Mouse (Mus musculus): ENCODE measurements around the gene Tfap2a. TPM values are rescaled to one million over a fixed set of nuclear protein-coding genes. Genes with fewer than 3 reads are reported as not detected.

Tfap2a gene
- total RNA-seq, 2 experiments from 2014 or later = 0.20 TPM

DNA sequence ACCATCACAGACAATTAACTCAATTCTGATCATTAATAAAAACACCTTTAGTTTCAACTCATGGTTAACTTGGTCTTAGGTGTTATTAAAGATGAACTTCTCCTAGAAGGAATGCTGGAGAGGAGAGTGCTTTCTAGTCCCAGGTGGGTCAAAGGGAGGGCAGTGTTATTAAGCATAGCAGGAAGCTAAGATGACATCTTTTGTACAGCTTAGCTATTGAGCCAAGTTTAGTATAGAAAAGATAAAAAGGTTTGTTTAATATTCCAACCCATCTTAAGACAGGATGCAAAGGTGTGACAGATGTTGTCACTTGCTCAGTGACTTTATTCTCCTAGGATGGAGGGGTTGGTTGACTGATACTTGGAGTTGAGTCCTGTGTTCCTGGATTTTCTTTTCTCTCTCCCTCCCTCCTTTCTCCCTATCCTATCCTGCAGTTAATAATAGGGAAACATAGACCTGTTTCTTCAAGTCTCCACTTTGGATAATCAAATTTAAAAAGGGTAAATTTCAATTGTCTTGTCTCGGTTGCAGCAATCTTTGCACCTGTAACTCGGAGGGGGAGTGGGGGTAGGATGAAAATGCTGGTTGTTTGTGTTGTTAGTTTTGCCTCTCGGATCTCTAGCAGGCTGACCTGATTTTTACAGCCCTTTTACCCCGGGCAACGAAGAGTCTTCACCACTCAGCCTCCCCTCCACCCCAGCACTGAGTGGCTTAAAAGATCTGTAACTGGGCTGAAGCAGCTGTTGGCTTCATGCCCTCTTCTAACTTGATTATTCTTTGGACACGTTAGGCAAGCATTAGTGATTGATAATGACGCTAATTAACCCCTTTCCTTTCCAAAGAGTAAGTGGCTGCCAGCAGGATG lies 26.3 kb downstream of the Tfap2a start:
- no peak for DNase-seq

DNA sequence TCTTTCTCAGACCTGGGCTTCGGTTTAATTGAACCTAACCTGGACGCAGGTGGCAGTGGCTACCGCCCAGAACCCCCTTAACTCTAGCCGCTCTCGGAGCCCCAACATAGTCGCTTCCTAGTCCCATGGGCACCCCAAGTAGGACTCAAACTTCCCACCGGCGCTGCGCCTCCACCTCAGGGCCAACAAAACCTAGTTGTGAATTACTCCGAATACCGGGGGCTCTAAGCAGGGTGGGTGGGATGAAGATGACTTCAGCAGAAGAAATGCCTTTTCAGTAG lies 28.2 kb downstream of the Tfap2a start:
- no peak for DNase-seq

DNA sequence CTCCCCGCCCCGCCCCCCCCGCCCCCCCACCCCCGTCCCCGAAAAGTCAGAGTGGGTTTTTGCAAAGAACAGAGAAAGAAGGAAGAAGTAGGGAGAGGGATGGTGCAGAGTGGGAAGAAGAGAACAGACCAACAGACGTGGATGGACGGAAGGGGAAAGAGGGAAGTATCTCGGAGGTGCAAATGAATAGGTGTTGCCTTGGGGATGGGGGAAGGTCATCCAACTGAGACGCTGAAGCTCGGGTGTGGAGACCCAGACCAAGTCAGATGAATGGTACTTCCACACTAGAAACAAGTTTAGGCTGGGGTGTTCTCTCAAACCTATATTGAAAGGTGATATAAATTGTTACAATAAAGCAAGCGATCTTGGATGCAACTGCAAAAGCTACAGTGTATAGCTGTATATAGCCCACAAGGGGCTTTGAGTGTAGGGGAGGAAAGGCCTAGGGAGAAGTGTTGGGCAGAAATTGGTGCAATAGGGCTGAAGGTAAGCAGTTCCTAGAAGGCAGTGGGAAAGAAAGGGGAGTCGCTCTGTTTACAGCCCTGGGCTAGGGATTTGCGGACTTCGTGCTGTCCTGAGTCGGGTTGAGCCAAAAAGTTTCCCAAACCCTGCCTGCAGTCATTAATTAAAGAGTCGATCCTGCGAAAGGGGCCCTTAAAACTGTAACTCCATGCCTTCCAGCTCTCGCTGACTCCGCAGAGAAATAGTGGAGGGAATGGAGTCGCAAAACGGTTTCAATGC lies 28.7 kb downstream of the Tfap2a start:
- no peak for DNase-seq

DNA sequence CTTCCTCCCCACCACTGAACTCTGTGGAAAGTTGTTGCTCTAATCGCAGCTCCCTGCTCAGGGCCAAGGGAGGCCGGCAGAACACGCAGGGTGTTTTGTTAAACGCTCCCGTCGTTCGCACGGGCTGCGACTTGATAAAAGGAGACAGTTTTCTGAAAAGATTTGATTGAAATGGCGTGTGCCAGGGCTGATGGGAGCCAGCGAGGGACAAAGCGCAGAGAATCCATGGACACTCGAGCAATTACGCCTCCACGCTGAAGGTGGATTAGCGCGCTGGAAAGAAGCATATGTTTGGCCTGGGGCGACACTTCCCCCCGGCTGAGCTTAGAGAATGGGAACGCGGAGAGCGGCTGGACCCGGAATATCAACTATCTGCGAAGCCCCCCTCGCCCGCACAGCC lies 29.3 kb downstream of the Tfap2a start:
- no peak for DNase-seq

DNA sequence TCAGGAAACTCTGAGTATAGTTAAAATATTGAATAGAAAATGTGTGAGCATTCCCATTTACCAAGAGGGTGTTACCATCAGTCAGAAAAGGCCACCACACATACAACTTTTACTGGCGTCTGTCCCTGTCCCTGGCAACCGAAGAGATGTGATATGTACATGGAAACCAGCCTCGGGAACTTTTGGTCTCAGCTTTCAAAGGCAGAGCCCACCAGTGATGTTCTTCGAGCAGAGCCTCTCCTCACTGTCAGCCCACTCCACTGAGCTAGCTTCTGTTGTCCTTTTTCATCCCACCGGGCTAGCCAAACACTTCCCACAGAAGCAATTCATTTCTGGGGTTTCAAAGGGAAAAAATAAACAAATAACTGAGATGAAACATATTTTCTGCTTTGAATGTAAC lies 29.9 kb downstream of the Tfap2a start:
- DNase-seq = no peak

DNA sequence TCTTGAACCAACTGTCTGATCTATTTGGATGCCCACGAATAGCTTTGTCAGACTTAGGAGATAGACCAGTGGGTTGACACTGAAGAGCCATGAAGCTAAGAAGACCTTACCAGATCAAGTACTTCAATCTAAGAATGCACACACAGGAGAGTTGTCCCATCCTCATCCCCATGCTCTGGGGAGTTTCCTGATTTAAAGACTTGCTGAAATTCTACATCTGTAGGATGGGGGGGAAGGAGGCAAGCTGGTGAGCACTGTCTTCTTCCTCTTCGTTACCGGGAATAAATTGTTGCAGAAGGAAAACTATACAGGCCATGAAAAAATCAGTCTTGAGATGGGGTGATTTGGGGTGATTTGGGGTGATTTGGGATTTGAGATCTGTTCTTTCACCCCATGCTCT lies 30.5 kb downstream of the Tfap2a start:
- no peak for DNase-seq

DNA sequence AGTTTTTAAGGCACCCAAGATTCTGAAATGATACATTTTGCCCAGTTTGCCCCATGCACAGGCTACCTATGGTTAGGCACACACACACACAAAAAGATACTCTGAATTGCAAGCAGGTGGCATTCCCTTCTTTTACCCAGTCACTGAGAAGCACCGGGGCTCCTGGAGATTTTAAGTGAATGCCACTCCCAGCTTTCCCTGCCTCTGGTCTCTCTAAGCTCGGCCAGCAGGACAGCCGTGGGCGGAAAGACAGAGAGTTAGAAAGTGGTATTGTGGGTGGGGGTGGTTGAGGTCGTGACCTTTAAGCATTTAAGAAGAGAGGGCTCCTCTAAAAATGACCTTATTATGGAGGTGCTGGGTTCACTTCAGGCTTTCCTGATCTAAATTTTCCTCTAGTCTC lies 31.6 kb downstream of the Tfap2a start:
- DNase-seq = no peak

DNA sequence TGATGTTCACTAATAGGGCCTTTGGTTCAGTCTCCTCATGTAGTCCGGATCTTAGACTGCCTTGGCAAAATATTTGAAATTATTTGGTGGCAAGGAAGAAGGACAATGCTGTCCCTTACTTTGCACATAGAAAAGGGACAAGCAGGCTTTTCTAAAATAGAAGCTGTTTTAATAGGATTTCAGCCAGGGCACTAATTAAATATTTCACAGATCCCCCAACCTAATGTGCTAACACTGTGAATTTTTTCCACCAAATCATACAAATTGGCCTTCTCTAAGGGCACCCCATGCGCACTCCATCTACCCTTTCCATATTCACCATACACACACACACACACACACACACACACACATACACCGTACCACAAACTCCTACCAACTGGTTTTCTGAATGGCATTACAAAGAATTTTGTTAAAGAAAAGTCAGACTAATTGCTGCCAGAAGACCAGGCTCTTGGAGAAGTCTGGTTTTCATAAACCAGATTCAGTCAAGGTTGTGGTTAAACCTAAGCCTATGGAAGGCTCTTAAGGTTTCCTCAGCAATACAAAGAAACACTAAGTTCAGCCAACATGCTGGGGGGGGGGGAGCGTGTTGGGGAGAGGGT lies 32.3 kb downstream of the Tfap2a start:
- DNase-seq = no peak

DNA sequence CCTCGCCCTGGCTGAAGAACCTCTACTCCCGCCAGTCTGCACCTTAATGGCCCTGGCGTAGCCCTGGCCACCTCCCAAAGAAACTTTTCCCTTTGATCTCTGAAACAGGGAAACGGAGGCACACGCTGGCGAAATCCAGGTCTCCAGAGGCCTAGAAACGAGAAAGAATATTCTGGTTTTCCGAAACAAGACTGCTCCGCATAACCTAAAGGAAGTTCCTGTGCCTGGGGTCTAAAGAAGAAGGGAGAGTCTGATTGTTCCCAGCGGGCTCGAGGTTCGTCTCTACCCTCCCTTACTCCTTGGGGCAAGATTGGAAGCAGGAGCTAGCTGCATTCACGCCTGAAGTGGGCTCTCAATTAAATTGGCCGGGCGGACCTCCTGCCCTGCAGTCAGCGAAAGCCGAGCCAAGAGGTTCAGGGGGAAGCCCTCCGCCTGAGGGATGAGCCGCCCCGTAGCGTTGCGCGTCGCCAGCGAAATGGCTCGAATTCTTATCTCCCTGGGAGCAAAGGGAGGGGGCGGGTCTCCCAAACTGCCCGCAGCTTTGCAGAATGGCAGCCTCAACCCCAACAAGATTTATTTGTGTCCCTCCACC lies 33.2 kb downstream of the Tfap2a start:
- DNase-seq = no peak

DNA sequence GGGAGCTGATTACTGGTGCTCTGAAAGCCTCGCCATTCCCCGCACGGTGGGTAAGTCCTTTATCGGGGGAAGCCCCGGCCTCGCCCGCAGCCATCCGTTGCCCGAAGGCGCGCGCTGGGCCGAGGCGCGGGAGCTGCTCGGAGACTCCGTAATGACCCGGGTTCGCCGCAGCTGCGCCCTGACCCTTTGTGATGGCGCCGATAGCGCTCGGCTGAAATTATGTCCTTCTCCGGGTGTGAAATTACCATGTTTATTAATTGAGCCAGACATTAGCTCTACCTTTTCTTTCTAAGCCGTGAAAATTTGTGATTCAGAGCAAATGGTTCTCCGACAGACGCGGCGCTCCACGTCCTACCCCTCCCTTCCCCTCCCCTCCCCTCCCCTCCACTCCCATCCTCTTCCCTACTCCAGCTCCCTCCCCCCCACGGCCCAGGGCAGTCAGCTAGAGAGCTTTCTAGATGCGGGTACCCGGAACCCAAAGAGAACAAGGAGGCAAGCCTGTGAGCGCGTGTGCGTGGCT lies 34.1 kb downstream of the Tfap2a start:
- no peak for DNase-seq

DNA sequence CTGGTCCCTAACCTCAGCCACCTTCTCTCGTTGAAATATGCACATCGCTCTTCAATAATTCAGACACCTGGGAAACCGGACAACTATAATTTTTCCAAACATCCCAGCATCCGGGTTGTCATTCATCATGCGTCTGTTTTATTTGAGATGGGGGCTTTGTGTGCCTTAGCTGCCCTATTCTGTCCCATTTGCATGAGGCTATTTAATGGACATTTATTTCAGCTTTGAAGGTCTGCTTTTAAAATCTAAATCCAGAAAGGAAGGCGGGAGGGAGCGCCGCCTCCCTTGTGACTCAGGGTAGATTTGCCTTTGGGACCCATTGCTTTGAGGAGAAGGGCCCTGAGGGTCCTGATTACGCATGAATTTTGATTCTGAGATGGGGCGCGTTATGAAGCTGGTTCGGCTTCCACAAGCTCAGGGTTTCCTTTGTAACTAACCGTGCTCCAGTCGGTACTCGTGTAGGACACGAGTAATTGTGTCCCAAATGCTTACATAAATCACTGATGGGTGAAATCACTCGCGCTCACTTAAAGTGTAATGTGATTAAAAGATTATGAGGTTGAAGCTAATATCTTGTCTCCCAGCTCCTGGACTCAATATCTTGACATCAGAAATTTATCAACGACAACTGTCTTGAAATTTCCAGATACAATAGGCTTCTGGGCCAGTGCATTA lies 34.9 kb downstream of the Tfap2a start:
- DNase-seq = no peak

DNA sequence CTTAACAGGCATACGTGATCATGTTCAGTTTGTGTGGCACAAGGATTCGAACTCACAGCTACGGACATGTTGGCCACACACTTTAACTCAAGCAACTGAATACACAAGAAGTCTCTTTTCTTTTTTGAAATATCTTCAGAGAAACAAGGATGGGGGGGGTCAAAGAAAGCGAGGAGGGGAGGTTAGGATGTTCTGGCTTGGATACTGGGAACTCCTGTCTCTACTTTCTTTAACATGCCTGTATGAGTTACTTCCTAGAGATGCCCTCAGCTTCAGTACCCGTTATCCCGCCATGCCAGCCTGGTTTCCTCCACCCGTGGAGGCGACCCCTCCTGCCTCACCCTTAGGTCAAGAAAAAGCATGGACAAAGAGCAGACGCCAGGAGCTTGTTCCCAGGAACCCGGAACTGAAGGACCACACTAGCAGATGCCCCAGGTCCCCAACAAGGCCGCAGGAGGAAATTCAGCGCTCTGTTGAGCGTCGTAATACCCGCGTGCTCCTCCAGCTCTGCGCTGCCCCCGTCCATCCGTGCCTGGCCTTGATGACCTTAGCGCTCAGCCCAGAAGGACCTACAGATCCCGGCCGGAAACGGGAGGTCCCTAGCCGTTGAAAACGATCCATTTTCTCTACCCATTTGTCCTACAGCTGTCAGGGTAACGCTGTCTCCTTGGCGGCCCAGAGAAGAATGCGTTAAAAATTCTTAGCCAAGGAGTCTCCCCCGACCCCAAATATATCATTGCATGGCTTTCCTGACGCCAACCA lies 35.6 kb downstream of the Tfap2a start:
- no peak for DNase-seq

DNA sequence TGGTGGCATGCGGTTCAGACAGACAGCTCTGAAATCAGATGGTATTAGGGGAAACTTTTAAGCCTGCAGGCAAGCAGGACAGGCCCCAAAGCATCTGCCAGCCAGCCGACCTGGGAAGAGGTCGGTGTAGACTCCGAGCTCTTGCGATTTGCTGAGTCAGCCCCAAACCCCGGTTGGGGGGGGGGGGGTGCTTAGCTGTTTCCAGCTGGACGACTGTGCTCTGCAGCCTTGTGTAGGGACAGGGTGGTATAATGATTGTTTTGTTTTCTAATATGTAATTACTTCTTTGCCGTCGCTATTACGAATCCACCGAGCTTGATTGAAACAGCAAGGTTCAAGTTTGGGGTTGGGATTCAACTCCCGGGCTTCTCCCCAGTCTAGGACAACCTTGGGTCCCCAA lies 36.5 kb downstream of the Tfap2a start:
- DNase-seq = no peak

DNA sequence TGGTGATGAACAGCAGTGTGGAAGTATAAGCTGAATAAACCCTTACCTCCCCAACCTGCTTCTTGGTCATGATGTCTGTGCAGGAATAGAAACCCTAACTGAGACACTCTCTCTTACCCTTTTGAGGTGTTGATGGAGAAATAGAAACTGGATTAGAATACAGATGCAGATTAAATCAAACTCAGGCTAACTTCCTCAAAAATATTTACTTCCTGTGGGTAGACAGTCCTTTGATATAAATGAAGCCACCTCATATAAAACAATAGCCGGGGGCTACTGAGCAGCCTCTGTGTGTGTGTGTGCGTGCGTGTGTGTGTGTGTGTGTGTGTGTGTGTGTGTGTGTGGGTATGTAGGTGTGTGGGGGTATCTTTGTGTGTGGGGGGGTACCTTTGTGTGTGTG lies 52.4 kb downstream of the Tfap2a start:
- no peak for DNase-seq

DNA sequence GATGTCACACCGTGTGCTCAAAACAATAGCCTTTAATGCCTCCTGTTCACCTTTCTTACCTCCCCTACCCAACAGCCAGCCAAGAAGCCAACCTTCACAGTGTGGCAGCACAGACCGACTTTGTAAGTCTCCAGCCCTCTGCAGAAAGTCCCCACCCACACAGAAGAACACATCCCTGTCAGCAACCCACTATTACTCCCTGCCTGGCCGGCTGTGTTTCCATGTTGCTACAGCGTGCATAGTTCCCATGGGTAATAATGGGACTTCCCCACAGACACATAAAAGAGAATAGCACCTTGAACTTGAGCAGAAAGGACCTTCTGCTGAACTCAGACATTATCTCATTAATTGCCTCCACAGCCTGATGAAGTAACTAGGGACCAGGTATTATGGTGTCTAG lies 61.4 kb downstream of the Tfap2a start:
- DNase-seq = no peak

Other genes starting within 250 kb of the Tfap2a start
- 1 to 10 TPM; 6.0 to 9.1 TPM for gene Gcnt2, start 121.4 kb upstream of the Tfap2a start, total RNA-seq (2021)

Data from adrenal gland, postnatal 36 days (tissue).